Mouse (Mus musculus) limb, embryonic 15.5 days (tissue): Measurements from ENCODE around the gene Asb17. TPM values are rescaled to one million over a fixed set of nuclear protein-coding genes. Genes with fewer than 3 reads are reported as not detected.

Experiments
- ATAC-seq: fragments of 200-750 bp; cut with Nextera tagmentation; 2 replicates; pipeline ENCODE4 v1.8.0; 2017; ENCODE audit warnings: low read depth, moderate TSS enrichment; ENCODE audit not compliant: insufficient number of reproducible peaks, low FRiP score, low TSS enrichment
- H3K27ac ChIP-seq: fragments of 300-500 bp; sonication (generic); 2 replicates; pipeline ENCODE4 v1.5.1; 2015; ENCODE audit warnings: moderate library complexity, mild to moderate bottlenecking, inconsistent platforms
- H3K27me3 ChIP-seq: fragments of 300-500 bp; sonication (generic); 2 replicates; pipeline ENCODE4 v1.6.1; 2015; ENCODE audit warnings: inconsistent platforms
- H3K36me3 ChIP-seq: fragments of 300-500 bp; sonication (generic); 2 replicates; pipeline ENCODE4 v1.6.1; 2015; ENCODE audit warnings: inconsistent platforms
- H3K4me1 ChIP-seq: fragments of 300-500 bp; sonication (generic); 2 replicates; pipeline ENCODE4 v1.6.1; 2015; ENCODE audit warnings: inconsistent platforms
- H3K4me2 ChIP-seq: fragments of 300-500 bp; sonication (generic); 2 replicates; pipeline ENCODE4 v1.6.1; 2015; ENCODE audit warnings: mild to moderate bottlenecking, inconsistent platforms
- H3K4me3 ChIP-seq: fragments of 300-500 bp; sonication (generic); 2 replicates; pipeline ENCODE4 v1.5.1; 2015; ENCODE audit warnings: mild to moderate bottlenecking, inconsistent platforms
- H3K9ac ChIP-seq: fragments of 300-500 bp; sonication (generic); 2 replicates; pipeline ENCODE4 v1.6.1; 2015; ENCODE audit warnings: inconsistent platforms
- H3K9me3 ChIP-seq: fragments of 300-500 bp; sonication (generic); 2 replicates; pipeline ENCODE4 v1.6.1; 2016; ENCODE audit warnings: inconsistent platforms
- WGBS: fragments of 180-500 bp; shearing (Covaris S2); methylation state at CpG from one replicate; pipeline ENCODE4 v1.1.7; 2015; 5-methylcytosine and 5-hydroxymethylcytosine counted together
- polyA plus RNA-seq: library from polyadenylated mRNA; unstranded; fragments of >200 nt; fragmentation: Nextera tagmentation; extraction: Ambion mirVana; gene quantifications from 2 replicates; pipeline ENCODE4 v1.2.1, GENCODE M21; 2015

Asb17 gene
- polyA plus RNA-seq, 1 experiment from 2014 or later: 1.4 TPM

- no peak overlapping the region for H3K4me3 ChIP-seq
- peaks cover 60% of the 10 kb centered on the region for H3K36me3 ChIP-seq
- ATAC-seq: no peak
- no peaks in the 10 kb centered on the region for H3K27me3 ChIP-seq
- 63% methylated on average over 6 of the region's 6 CpGs for WGBS
- no peak overlapping the region for H3K9ac ChIP-seq
- no peaks in the 10 kb centered on the region for H3K9me3 ChIP-seq
- no peak overlapping the region for H3K27ac ChIP-seq
- peaks cover 13% of the 10 kb centered on the region; the same call in 1 of the 2 replicates for H3K4me1 ChIP-seq
- H3K4me2 ChIP-seq: no peak overlapping the region
Observed at GRCm38 (mm10) chr3:153904586-153904985, 60.6 kb downstream of the Asb17 start.

Other genes with a start within 250 kb of the Asb17 start
- gene St6galnac3, start 119.0 kb upstream of the Asb17 start, polyA plus RNA-seq: 33.5 and 35.7 TPM in 2 replicates
- 0.08 and 0.09 TPM in 2 replicates for gene Msh4, start 61.9 kb downstream of the Asb17 start, polyA plus RNA-seq
- 45.9 and 49.6 TPM in 2 replicates for gene Rabggtb, start 68.8 kb downstream of the Asb17 start, polyA plus RNA-seq
- 68.9 and 83.0 TPM in 2 replicates for gene Acadm, start 100.4 kb downstream of the Asb17 start, polyA plus RNA-seq
- 0.50 and 0.73 TPM in 2 replicates for gene Slc44a5, start 129.2 kb downstream of the Asb17 start, polyA plus RNA-seq